Mouse (Mus musculus): Measurements from ENCODE around the gene Nkg7.

- TF ChIP-seq ZNF384 (IDR thresholded peaks at IDR 0.05; ENCODE audit: low read depth, low read length) (no peak), CHD2 (IDR thresholded peaks at IDR 0.05; ENCODE audit: low read depth, low read length) (no peak), MAFK (IDR thresholded peaks at IDR 0.05; ENCODE audit: insufficient read depth, low read depth, low read length) (no peak), HCFC1 (IDR thresholded peaks at IDR 0.05; ENCODE audit: borderline replicate concordance, insufficient read depth, low read length) (no peak), ZC3H11A (IDR thresholded peaks at IDR 0.05; ENCODE audit: borderline replicate concordance, low read depth, low read length) (no peak)
Measured at GRCm38 (mm10) chr7:43407573-43407972, 29.3 kb upstream of the Nkg7 start.
